Mouse (Mus musculus): ENCODE results near the gene C4bp. TPM values are rescaled to one million over a fixed set of nuclear protein-coding genes. Genes with fewer than 3 reads are reported as not detected.
A peak's percentile ranks its signal among the peaks of the same experiment; 100 is the strongest.

Gene C4bp
- polyA plus RNA-seq, 1 experiment from 2014 or later = not detected

DNA sequence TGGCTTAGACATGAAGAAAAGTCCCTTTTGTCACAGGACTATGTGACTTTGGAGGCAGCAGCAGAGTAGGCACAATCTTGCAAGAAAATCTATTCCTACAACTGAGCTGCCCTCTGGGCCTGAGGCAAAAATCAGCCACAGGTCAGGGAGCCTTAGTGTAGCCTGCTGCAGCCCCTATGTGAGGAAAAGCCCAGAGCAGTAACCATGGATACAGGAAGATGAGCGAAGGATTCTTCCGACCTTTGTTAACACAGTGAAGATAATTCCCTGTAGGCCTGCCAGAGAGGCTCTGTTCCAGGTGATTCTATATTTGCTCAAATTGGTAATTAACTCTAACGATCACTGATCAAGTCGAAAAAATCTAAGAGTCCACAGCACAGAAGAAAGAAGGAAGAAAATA is 17.3 kb downstream of the C4bp start:
- no peaks in the 10 kb centered on the region for H3K36me3 ChIP-seq
- no peaks in the 10 kb centered on the region for H3K9me3 ChIP-seq
- no peak overlapping the region for H3K4me3 ChIP-seq
- H3K27me3 ChIP-seq = no peaks in the 10 kb centered on the region
- no peak overlapping the region for H3K9ac ChIP-seq
- no peak overlapping the region for H3K4me2 ChIP-seq
- no peak for ATAC-seq (ENCODE audit: borderline replicate concordance, extremely low read depth, low FRiP score, low TSS enrichment)
- WGBS = 66% methylated on average over 4 of the region's 4 CpGs
- no peaks in the 10 kb centered on the region for H3K4me1 ChIP-seq
- no peak overlapping the region for H3K27ac ChIP-seq

DNA sequence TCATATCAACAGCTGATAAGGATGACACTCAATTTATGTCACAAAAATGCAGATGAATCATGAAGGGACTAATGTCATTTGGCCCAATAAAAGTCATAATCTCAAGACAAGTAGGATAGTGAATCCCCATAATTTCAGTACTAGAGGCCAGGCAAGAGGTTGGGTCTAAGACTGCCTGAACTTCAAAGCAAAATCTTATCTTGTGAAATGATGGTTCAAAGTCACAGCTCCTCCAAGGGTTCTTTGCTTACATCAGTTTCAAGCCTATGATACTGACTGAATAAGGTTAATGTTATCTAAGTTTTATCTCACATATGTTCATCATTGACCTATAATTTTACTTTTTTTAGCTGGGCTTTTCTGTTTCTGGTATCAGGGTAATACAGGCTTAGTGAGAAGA is 20.5 kb downstream of the C4bp start:
- Histone ChIP-seq H3K9me3 (no peaks in the 10 kb centered on the region), H3K27me3 (no peaks in the 10 kb centered on the region), H3K9ac (no peak overlapping the region), H3K27ac (no peak overlapping the region), H3K36me3 (no peaks in the 10 kb centered on the region), H3K4me3 (no peak overlapping the region), H3K4me1 (no peaks in the 10 kb centered on the region), H3K4me2 (no peak overlapping the region)
- ATAC-seq (ENCODE audit: borderline replicate concordance, extremely low read depth, low FRiP score, low TSS enrichment) = no peak

DNA sequence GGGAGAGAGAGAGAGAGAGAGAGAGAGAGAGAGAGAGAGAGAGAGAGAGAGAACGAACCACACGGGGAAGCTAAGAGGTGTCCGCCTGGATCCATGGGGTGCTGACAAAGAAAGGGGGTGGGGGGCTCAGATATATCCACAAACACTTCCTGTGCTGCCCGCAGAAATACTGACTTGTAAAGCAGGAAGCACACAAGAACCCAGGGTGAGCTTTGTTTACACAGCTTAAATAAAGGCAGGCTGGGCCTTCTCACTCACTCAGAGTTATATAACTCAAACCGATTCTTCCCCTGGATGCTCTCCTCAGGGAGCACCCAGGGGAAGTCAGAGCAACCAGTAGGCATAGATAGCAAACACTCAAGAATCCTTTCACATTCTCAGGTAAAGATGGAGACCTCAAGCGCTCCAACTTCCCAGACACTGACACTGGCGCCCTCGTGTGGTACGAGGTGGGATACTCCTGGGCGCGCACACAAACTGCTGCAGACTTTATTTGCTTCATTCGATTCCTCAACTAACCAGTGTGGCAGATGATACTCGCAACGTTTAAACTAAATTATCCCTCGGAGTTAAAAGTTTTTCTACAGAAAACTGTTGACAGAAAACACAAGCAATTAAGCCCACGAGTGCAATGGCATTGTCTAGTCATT is 27.5 kb downstream of the C4bp start:
- peak; percentile 72; the same call in 1 of the 2 replicates for ATAC-seq (ENCODE audit: borderline replicate concordance, extremely low read depth, low FRiP score, low TSS enrichment)
- Histone ChIP-seq H3K27me3 (no peaks in the 10 kb centered on the region), H3K27ac (no peak overlapping the region), H3K9me3 (no peaks in the 10 kb centered on the region), H3K9ac (no peak overlapping the region), H3K4me2 (peak overlapping the region; percentile 46), H3K4me1 (peaks cover 2% of the 10 kb centered on the region; the same call in 1 of the 2 replicates), H3K4me3 (peak overlapping the region; percentile 18), H3K36me3 (no peaks in the 10 kb centered on the region)
- WGBS = 13% methylated on average over 16 of the region's 16 CpGs

DNA sequence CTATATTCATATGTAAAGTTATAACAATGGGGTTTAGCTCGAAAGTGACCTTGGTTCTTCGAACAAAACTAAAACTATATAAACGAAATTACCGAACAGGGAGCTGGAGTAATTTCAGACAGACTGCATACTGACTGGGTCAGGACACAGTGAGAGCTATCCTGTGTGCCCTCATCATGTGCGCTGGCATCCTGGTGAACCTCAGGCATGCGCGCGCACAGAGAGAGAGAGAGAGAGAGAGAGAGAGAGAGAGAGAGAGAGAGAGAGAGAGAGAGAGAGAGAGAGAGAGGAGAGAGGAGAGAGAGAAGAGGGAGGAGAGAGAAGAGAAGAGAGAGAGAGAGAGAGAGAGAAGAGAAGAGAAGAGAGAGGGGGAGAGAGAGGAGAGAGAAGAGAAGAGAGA is 28.1 kb downstream of the C4bp start:
- Histone ChIP-seq H3K4me1 (peaks cover 2% of the 10 kb centered on the region; the same call in 1 of the 2 replicates), H3K4me2 (no peak overlapping the region), H3K27me3 (no peaks in the 10 kb centered on the region), H3K4me3 (no peak overlapping the region), H3K36me3 (no peaks in the 10 kb centered on the region), H3K9ac (no peak overlapping the region), H3K27ac (no peak overlapping the region), H3K9me3 (no peaks in the 10 kb centered on the region)
- no peak for ATAC-seq (ENCODE audit: borderline replicate concordance, extremely low read depth, low FRiP score, low TSS enrichment)
- 73% methylated on average over 8 of the region's 8 CpGs for WGBS

DNA sequence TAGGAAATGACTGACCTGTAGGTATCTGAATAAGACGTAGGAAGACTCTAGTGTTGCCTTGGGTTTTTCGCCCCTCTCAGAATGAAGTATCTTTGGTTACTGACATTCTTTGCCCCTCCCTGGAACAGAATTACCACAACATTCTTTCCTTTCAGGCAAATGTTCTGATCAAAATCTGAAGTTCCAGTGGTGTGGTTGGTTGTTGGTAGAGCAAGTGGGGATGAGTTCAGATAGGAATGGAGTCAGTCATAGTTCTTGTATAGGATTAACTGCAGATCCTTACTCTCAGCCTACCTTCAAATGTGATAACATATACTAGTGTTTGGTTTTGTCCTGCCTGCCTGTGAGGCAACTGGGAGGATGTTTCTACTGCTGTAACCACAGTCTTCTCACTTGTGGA is 31.9 kb downstream of the C4bp start, which contains the start of gene Zp3r:
Gene Zp3r (minus strand): TSS at position 101 of the 400 bp plus-strand sequence.
- no peak within 1 kb of the TSS for H3K27ac ChIP-seq
- WGBS = 85% methylated on average over 2 of the region's 2 CpGs
- no peak within 1 kb of the TSS for H3K4me3 ChIP-seq
- no peak within 1 kb of the TSS for H3K9ac ChIP-seq
- H3K4me2 ChIP-seq = no peak within 1 kb of the TSS
- no peaks in the 10 kb centered on the region for H3K36me3 ChIP-seq
- no peaks in the 10 kb centered on the region for H3K9me3 ChIP-seq
- no peaks in the 10 kb centered on the region for H3K27me3 ChIP-seq
- H3K4me1 ChIP-seq = peaks cover 2% of the 10 kb centered on the region; the same call in 1 of the 2 replicates
- no peak for ATAC-seq (ENCODE audit: borderline replicate concordance, extremely low read depth, low FRiP score, low TSS enrichment)

DNA sequence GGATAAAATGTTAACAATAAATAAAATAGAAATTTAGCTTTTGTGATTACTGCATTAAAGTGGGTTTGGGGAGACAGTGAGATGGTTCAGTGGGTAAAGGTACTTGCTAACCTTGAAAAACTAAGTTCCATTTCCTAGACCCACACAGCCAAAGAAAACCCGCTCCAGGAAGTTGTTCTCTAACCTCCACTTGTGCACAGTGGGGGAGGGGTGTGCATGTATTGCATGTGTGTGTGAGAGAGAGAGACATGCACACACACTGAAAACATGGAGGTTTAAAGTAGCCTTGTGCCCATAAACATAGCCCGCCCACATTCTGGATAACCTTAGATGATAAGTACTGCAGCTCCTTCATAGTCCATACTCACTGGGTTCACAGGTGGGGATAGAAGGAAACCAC is 65.1 kb downstream of the C4bp start:
- no peak for ATAC-seq (ENCODE audit: borderline replicate concordance, extremely low read depth, low FRiP score, low TSS enrichment)
- Histone ChIP-seq H3K27me3 (no peaks in the 10 kb centered on the region), H3K36me3 (no peaks in the 10 kb centered on the region), H3K4me3 (no peak overlapping the region), H3K4me1 (no peaks in the 10 kb centered on the region), H3K9me3 (no peaks in the 10 kb centered on the region), H3K4me2 (no peak overlapping the region), H3K27ac (no peak overlapping the region), H3K9ac (no peak overlapping the region)
- WGBS = 81% methylated on average over 2 of the region's 2 CpGs

DNA sequence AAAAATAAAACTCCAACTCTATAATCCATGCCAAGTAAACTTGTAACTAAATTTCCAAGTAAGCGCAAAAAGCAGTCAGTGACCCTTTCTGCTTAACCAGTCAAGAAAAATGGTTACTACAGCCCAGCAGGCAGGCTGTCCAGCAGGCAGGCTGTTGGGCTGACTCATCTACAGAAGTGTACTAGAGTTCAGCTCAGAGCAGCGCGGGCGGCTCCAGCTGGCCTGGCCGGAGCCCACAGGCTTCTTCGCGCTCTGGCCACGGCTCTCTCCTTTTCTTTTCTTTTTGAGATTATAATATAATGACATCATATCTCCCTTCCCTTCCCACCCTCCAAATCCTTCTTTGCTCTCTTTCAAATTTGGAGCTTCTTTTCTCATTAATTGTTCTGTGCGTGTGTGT is 72.8 kb downstream of the C4bp start:
- Histone ChIP-seq H3K36me3 (no peaks in the 10 kb centered on the region), H3K4me2 (no peak overlapping the region), H3K9me3 (no peaks in the 10 kb centered on the region), H3K9ac (no peak overlapping the region), H3K4me3 (no peak overlapping the region), H3K27ac (no peak overlapping the region), H3K27me3 (no peaks in the 10 kb centered on the region), H3K4me1 (no peaks in the 10 kb centered on the region)
- no peak for ATAC-seq (ENCODE audit: borderline replicate concordance, extremely low read depth, low FRiP score, low TSS enrichment)
- 70% methylated on average over 9 of the region's 9 CpGs for WGBS

Other genes with a start within 250 kb of the C4bp start
- 0.40 and 0.54 TPM in 2 replicates for gene Cd55b, start 238.6 kb downstream of the C4bp start, polyA plus RNA-seq (2015; fragmentation: Nextera tagmentation; extraction: Ambion mirVana)
- gene Cd55, start 198.9 kb downstream of the C4bp start, polyA plus RNA-seq (2015; fragmentation: Nextera tagmentation; extraction: Ambion mirVana) = 25.9 and 27.3 TPM in 2 replicates
- 0.10 and 0.23 TPM in 2 replicates for gene Zp3r, start 32.0 kb downstream of the C4bp start, polyA plus RNA-seq (2015; fragmentation: Nextera tagmentation; extraction: Ambion mirVana)
- not detected in 2 replicates for gene Gm29427, start 54.2 kb upstream of the C4bp start, polyA plus RNA-seq (2015; fragmentation: Nextera tagmentation; extraction: Ambion mirVana)
- 13.4 and 16.5 TPM in 2 replicates for gene Yod1, start 55.7 kb upstream of the C4bp start, polyA plus RNA-seq (2015; fragmentation: Nextera tagmentation; extraction: Ambion mirVana)
- 7.9 and 9.5 TPM in 2 replicates for gene Pfkfb2, start 67.6 kb upstream of the C4bp start, polyA plus RNA-seq (2015; fragmentation: Nextera tagmentation; extraction: Ambion mirVana)
- gene AA986860, start 70.3 kb upstream of the C4bp start, polyA plus RNA-seq (2015; fragmentation: Nextera tagmentation; extraction: Ambion mirVana) = 10.9 and 13.0 TPM in 2 replicates
- not detected in 2 replicates for gene Fcamr, start 139.3 kb upstream of the C4bp start, polyA plus RNA-seq (2015; fragmentation: Nextera tagmentation; extraction: Ambion mirVana)
- gene Pigr, start 165.1 kb upstream of the C4bp start, polyA plus RNA-seq (2015; fragmentation: Nextera tagmentation; extraction: Ambion mirVana) = not detected in 2 replicates
- 0.58 TPM in 1 of 2 replicates, not detected in the other for gene Fcmr, start 204.0 kb upstream of the C4bp start, polyA plus RNA-seq (2015; fragmentation: Nextera tagmentation; extraction: Ambion mirVana)
- gene Il24, start 225.8 kb upstream of the C4bp start, polyA plus RNA-seq (2015; fragmentation: Nextera tagmentation; extraction: Ambion mirVana) = not detected in 2 replicates
- not detected in 2 replicates for gene Il20, start 249.8 kb upstream of the C4bp start, polyA plus RNA-seq (2015; fragmentation: Nextera tagmentation; extraction: Ambion mirVana)

Data from lung, embryonic 15.5 days (tissue).